Mouse (Mus musculus) c-Kit-negative CD71-positive TER-119-positive erythroid progenitor cells, embryonic 14.5 days (primary cell): ENCODE measurements around the gene Acsbg2.

Source experiments
- DNase-seq: peaks from one replicate; pipeline ENCODE4 v3.0.0-alpha.2; 2013; ENCODE audit warnings: low read depth, low spot score

Acsbg2 gene

GRCm38 (mm10) chr17:56871767-56872166 is 2.5 kb downstream of the Acsbg2 start:
- no peak for DNase-seq

- DNase-seq, result no peak
Observed at GRCm38 (mm10) chr17:56870287-56870953, 3.8 kb downstream of the Acsbg2 start.

- DNase-seq, result no peak
Observed at GRCm38 (mm10) chr17:56869481-56869977, 4.7 kb downstream of the Acsbg2 start.

- DNase-seq, result no peak
Observed at GRCm38 (mm10) chr17:56866071-56866470, 8.2 kb downstream of the Acsbg2 start.

GRCm38 (mm10) chr17:56861197-56861596 is 13.1 kb downstream of the Acsbg2 start:
- no peak for DNase-seq

- DNase-seq, result no peak
Observed at GRCm38 (mm10) chr17:56858922-56859321, 15.3 kb downstream of the Acsbg2 start.

- DNase-seq, result peak; percentile 70
Observed at GRCm38 (mm10) chr17:56858216-56858615, 16.0 kb downstream of the Acsbg2 start.

GRCm38 (mm10) chr17:56855421-56855820 is 18.8 kb downstream of the Acsbg2 start:
- no peak for DNase-seq

- no peak for DNase-seq
Observed at GRCm38 (mm10) chr17:56851167-56851566, 23.1 kb downstream of the Acsbg2 start.

- no peak for DNase-seq
Observed at GRCm38 (mm10) chr17:56849710-56850109, 24.5 kb downstream of the Acsbg2 start.

GRCm38 (mm10) chr17:56848785-56849184 is 25.5 kb downstream of the Acsbg2 start:
- DNase-seq, result no peak

GRCm38 (mm10) chr17:56843678-56844077 is 30.6 kb downstream of the Acsbg2 start:
- DNase-seq, result no peak

GRCm38 (mm10) chr17:56842173-56842572 is 32.1 kb downstream of the Acsbg2 start:
- no peak for DNase-seq

- no peak for DNase-seq
Observed at GRCm38 (mm10) chr17:56840524-56840923, 33.7 kb downstream of the Acsbg2 start.

GRCm38 (mm10) chr17:56836336-56836735 is 37.9 kb downstream of the Acsbg2 start:
- no peak for DNase-seq

GRCm38 (mm10) chr17:56833381-56833780 is 40.9 kb downstream of the Acsbg2 start:
- no peak for DNase-seq

- no peak for DNase-seq
Observed at GRCm38 (mm10) chr17:56832918-56833317, 41.3 kb downstream of the Acsbg2 start.

GRCm38 (mm10) chr17:56831111-56831816 is 43.0 kb downstream of the Acsbg2 start:
- peak; percentile 98 for DNase-seq

GRCm38 (mm10) chr17:56830411-56831110 is 43.7 kb downstream of the Acsbg2 start, which contains the start of gene Rfx2:
Gene Rfx2, minus strand, starts transcription at chr17:56831013.
- DNase-seq, result no peak

- peak; percentile 41 for DNase-seq
Observed at GRCm38 (mm10) chr17:56829795-56830194, 44.5 kb downstream of the Acsbg2 start.

- DNase-seq, result peak; percentile 42
Observed at GRCm38 (mm10) chr17:56829171-56829570, 45.1 kb downstream of the Acsbg2 start.

GRCm38 (mm10) chr17:56826718-56827117 is 47.5 kb downstream of the Acsbg2 start:
- peak; percentile 96 for DNase-seq
